Mouse (Mus musculus): ENCODE results near the gene Pex14.

DNA sequence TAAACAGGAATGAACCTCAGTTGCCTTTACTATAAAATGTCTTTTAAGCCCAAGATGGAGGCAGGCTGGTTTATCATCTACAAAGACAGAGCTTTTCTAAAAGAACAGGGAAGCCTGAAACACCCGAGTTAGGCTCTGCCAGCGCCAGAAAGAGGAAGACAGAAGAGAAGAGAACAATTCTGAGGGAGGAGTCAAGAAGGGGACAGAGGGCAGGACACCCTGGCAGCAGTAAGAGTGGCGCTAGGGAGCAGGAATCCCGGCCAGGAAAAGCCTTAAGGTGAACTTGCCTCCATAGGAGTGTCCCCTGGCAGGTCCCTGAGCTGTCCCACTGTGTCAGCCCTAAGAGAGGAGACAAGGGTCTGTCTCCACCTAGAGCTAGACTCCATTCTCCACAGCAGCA lies 43.9 kb upstream of the Pex14 start:
- TF ChIP-seq CTCF (conservative IDR thresholded peaks at IDR 0.05; ENCODE audit: low read length) (no peak), POU5F1 (IDR thresholded peaks at IDR 0.05; ENCODE audit: borderline replicate concordance, low read length) (no peak), NANOG (IDR thresholded peaks at IDR 0.05; ENCODE audit: borderline replicate concordance, low read length) (no peak)
